Mouse (Mus musculus) kidney, embryonic 14.5 days (tissue): ENCODE results near the gene Vax2. TPM values are rescaled to one million over a fixed set of nuclear protein-coding genes. Genes with fewer than 3 reads are reported as not detected.

Experiments used
- ATAC-seq: fragments of 200-750 bp; cut with Nextera tagmentation; 2 replicates; pipeline ENCODE4 v1.8.0; 2017; ENCODE audit warnings: moderate number of reproducible peaks, mild to moderate bottlenecking, moderate TSS enrichment, moderate library complexity; ENCODE audit not compliant: low FRiP score, low TSS enrichment
- H3K27ac ChIP-seq: fragments of 300-500 bp; sonication (generic); 2 replicates; pipeline ENCODE4 v1.5.1; 2014; ENCODE audit warnings: low read depth, mild to moderate bottlenecking, low read length, moderate library complexity, mixed read lengths
- H3K27me3 ChIP-seq: fragments of 300-500 bp; sonication (generic); 2 replicates; pipeline ENCODE4 v1.6.1; 2014; ENCODE audit warnings: mild to moderate bottlenecking, low read length; ENCODE audit not compliant: control insufficient read depth, insufficient read depth
- H3K36me3 ChIP-seq: fragments of 300-500 bp; sonication (generic); 2 replicates; pipeline ENCODE4 v1.6.1; 2014; ENCODE audit warnings: low read length, mixed read lengths; ENCODE audit not compliant: control insufficient read depth, insufficient read depth
- H3K4me1 ChIP-seq: fragments of 300-500 bp; sonication (generic); 2 replicates; pipeline ENCODE4 v1.6.1; 2014; ENCODE audit warnings: low read length, mixed read lengths; ENCODE audit not compliant: control insufficient read depth, insufficient read depth
- H3K4me2 ChIP-seq: fragments of 300-500 bp; sonication (generic); replicated peaks from 2 replicates; pipeline ENCODE4 v1.6.1; 2014; ENCODE audit warnings: low read depth, mild to moderate bottlenecking, low read length
- H3K4me3 ChIP-seq: fragments of 300-500 bp; sonication (generic); 2 replicates; pipeline ENCODE4 v1.5.1; 2014; ENCODE audit warnings: mild to moderate bottlenecking, low read length
- H3K9ac ChIP-seq: fragments of 300-500 bp; sonication (generic); 2 replicates; pipeline ENCODE4 v1.6.1; 2014; ENCODE audit warnings: low read depth, mild to moderate bottlenecking, low read length, moderate library complexity
- H3K9me3 ChIP-seq: fragments of 300-500 bp; sonication (generic); 2 replicates; pipeline ENCODE4 v1.6.1; 2016; ENCODE audit warnings: low read length; ENCODE audit not compliant: control insufficient read depth
- WGBS: fragments of 180-500 bp; shearing (Covaris S2); extraction: QIAGEN DNeasy Blood & Tissue Kit; methylation state at CpG from one replicate; pipeline ENCODE4 v1.1.7; 2014; 5-methylcytosine and 5-hydroxymethylcytosine counted together
- polyA plus RNA-seq: library from polyadenylated mRNA; unstranded; fragments of >200 nt; fragmentation: Nextera tagmentation; extraction: Ambion mirVana; gene quantifications from 2 replicates; pipeline ENCODE4 v1.2.1, GENCODE M21; 2014

The Vax2 gene
- polyA plus RNA-seq, 1 experiment from 2014 or later = not detected

DNA sequence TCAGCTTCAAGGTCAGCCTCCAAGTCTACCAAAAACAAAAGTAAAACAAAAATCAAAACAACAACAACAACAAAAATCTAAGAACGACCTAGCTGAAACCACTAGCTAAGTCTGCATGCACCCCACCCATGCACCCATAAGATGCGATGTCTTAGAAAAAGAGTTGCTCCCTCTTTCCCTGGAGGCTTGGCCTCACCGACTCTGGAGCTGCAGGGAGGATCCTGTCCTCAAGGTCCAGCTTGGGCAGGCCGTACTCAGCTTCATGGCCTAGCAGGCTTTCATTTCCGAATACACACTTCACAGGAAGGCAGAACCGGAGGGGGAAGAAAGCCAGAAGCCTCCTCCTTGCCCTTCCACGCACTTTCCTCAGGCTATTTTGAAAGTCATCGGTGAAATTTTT is 6.0 kb downstream of the Vax2 start:
- H3K4me2 ChIP-seq = no peak overlapping the region
- peaks cover under 1% of the 10 kb centered on the region; the same call in 1 of the 2 replicates for H3K4me1 ChIP-seq
- H3K9me3 ChIP-seq = no peaks in the 10 kb centered on the region
- H3K27me3 ChIP-seq = peaks cover 98% of the 10 kb centered on the region
- no peak overlapping the region for H3K4me3 ChIP-seq
- no peak for ATAC-seq
- no peak overlapping the region for H3K27ac ChIP-seq
- WGBS = 2% methylated on average over 8 of the region's 8 CpGs
- H3K36me3 ChIP-seq = no peaks in the 10 kb centered on the region
- H3K9ac ChIP-seq = no peak overlapping the region

DNA sequence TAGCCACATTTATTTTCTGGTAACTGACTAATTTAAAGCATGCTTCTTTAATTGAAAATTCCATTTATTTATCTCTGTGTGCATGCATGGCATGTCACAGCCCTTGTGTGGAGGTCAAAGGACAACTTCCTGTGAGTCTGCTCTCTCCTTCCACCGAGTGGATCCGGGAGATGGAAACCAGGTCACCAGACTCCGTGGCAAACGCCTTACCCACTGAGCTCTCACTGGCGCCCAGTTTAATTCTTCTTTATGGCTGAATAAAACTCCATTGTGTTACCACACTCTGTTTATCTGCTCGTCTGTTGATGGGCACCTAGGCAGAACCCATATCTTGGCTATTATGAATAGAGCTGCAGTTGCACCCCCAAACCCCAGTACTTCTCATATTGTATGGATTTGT is 11.5 kb downstream of the Vax2 start:
- no peaks in the 10 kb centered on the region for H3K9me3 ChIP-seq

GRCm38 (mm10) chr6:83727178-83727577 is 16.1 kb downstream of the Vax2 start:
- Histone ChIP-seq H3K4me1 (no peaks in the 10 kb centered on the region), H3K4me2 (no peak overlapping the region), H3K9me3 (no peaks in the 10 kb centered on the region), H3K4me3 (no peak overlapping the region), H3K27me3 (peaks cover 34% of the 10 kb centered on the region), H3K27ac (no peak overlapping the region), H3K36me3 (no peaks in the 10 kb centered on the region), H3K9ac (no peak overlapping the region)
- 45% methylated on average over 4 of the region's 4 CpGs for WGBS
- ATAC-seq = no peak

More for the DNA sequence above, 11.5 kb downstream of the Vax2 start:
- Histone ChIP-seq H3K36me3 (no peaks in the 10 kb centered on the region), H3K27me3 (peaks cover 80% of the 10 kb centered on the region), H3K27ac (no peak overlapping the region), H3K4me2 (no peak overlapping the region), H3K4me3 (no peak overlapping the region), H3K9ac (no peak overlapping the region), H3K4me1 (no peaks in the 10 kb centered on the region)
- no peak for ATAC-seq
- 13% methylated on average over 6 of the region's 6 CpGs for whole genome bisulfite sequencing

GRCm38 (mm10) chr6:83728488-83728887 is 17.4 kb downstream of the Vax2 start:
- Histone ChIP-seq H3K4me3 (no peak overlapping the region), H3K9ac (no peak overlapping the region), H3K4me2 (no peak overlapping the region), H3K27me3 (peaks cover 24% of the 10 kb centered on the region), H3K27ac (no peak overlapping the region), H3K36me3 (no peaks in the 10 kb centered on the region), H3K4me1 (no peaks in the 10 kb centered on the region), H3K9me3 (no peaks in the 10 kb centered on the region)
- no peak for ATAC-seq
- WGBS = 73% methylated on average over 3 of the region's 3 CpGs

DNA sequence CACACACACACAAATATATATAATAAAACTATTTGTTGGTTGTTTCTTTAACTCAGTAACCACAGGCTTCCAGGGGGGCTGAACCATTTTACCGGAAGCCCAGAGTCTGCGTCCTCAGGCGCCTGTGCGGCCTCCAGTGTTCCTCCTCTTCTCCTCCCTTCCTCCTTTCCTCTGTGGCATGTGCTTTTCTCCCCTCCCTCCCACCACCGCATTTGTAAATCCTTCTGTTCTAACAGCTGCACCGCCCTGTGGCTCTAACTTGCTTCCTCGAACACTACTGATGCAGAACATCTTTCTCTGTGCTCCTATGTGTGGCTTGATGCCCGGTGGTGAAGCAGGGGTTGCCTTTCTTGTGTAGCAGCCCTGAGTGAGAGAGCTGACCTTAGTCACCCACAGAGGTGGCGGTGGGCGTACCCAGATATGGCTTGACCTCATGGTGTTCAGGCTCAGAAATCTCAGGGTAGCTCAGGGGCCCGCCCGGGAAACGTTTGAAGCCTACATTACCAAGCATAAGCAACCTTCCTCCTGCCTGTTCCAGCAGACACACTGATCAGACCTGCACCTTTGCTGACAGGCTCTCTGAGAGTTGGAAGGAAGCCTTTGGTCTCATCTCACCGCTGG is 18.4 kb downstream of the Vax2 start:
- no peaks in the 10 kb centered on the region for H3K36me3 ChIP-seq
- ATAC-seq = no peak
- peaks cover 14% of the 10 kb centered on the region for H3K27me3 ChIP-seq
- no peak overlapping the region for H3K9ac ChIP-seq
- no peak overlapping the region for H3K4me2 ChIP-seq
- H3K4me1 ChIP-seq = no peaks in the 10 kb centered on the region
- H3K27ac ChIP-seq = no peak overlapping the region
- H3K4me3 ChIP-seq = no peak overlapping the region
- H3K9me3 ChIP-seq = no peaks in the 10 kb centered on the region
- WGBS = 53% methylated on average over 14 of the region's 14 CpGs

- Histone ChIP-seq H3K36me3 (no peaks in the 10 kb centered on the region), H3K9me3 (no peaks in the 10 kb centered on the region), H3K4me3 (no peak overlapping the region), H3K9ac (no peak overlapping the region), H3K4me2 (no peak overlapping the region), H3K4me1 (no peaks in the 10 kb centered on the region), H3K27ac (no peak overlapping the region), H3K27me3 (peaks cover 5% of the 10 kb centered on the region; the same call in 1 of the 2 replicates)
- WGBS = 24% methylated on average over 5 of the region's 5 CpGs
- ATAC-seq = no peak
These were observed 20.1 kb downstream of the Vax2 start for GRCm38 (mm10) chr6:83731128-83731527.

DNA sequence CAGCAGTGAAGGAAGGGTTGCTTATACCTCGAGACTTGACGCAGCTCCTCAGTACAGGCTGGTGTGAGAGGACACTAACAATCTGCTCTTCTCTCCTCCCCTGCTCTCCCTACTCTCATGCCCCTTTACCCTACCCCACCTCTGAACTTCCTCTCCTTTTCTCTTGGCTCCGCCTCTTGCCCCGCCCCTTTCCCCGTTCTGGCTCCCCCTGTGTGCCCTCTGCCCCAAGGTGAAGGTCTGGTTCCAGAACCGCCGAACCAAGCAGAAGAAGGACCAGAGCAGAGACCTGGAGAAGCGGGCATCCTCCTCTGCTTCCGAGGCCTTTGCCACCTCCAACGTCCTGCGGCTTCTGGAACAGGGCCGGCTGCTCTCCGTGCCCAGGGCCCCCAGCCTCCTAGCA is 26.2 kb downstream of the Vax2 start:
- WGBS = 25% methylated on average over 13 of the region's 13 CpGs
- Histone ChIP-seq H3K27me3 (no peaks in the 10 kb centered on the region), H3K9me3 (no peaks in the 10 kb centered on the region), H3K4me3 (no peak overlapping the region), H3K9ac (no peak overlapping the region), H3K36me3 (no peaks in the 10 kb centered on the region), H3K4me1 (no peaks in the 10 kb centered on the region), H3K4me2 (no peak overlapping the region), H3K27ac (no peak overlapping the region)
- ATAC-seq = no peak

DNA sequence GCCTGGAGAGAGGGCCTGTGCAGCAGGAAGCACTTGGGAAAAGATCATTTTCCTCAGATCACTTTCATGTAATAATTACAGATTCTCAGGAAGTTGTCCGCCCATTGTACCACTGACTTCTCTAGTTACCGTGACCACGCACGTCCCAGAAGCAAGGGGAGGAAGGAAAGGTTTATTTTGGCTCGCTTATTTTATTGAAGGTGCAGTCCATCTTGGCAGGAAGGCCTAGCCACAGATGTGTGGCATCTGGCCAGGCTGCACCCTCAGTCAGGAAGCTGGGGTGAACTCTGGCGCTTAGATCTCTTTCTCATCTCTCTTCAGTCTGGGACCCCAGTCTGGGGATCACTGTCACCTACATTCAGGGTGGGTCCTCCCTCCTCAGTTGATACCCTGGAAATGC is 27.5 kb downstream of the Vax2 start:
- 34% methylated on average over 6 of the region's 6 CpGs for WGBS
- H3K4me3 ChIP-seq = no peak overlapping the region
- ATAC-seq = no peak
- H3K27ac ChIP-seq = no peak overlapping the region
- H3K9ac ChIP-seq = no peak overlapping the region
- H3K36me3 ChIP-seq = no peaks in the 10 kb centered on the region
- no peaks in the 10 kb centered on the region for H3K9me3 ChIP-seq
- no peaks in the 10 kb centered on the region; the same call in 1 of the 2 replicates for H3K27me3 ChIP-seq
- H3K4me2 ChIP-seq = no peak overlapping the region
- H3K4me1 ChIP-seq = no peaks in the 10 kb centered on the region

DNA sequence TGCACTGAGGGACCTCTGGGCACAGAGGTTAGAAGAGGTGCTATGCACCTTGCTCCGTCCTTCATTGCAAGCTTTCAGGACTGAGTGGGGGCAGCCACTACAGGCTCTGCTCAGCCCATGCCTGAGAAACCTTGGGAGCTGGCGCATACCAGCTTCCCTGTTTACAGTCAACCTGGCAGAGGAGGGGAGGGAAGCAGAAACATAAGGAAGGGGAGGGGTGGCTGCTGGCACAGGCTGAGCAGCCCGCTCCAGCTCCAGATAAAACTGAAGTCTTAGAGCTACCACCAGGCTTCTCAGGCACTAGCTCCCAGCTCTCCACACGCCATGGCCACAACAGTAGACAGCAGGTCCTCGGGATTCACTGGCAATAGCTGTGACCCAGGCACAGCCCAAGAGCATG is 31.7 kb downstream of the Vax2 start, which contains the start of gene Atp6v1b1:
TSS of gene Atp6v1b1 (plus strand) at position 230 of the 400 bp plus-strand sequence.
- Histone ChIP-seq H3K4me2 (no peak within 1 kb of the TSS), H3K36me3 (no peaks in the 10 kb centered on the region), H3K9me3 (no peaks in the 10 kb centered on the region), H3K27ac (no peak within 1 kb of the TSS), H3K27me3 (peaks cover 3% of the 10 kb centered on the region), H3K4me1 (no peaks in the 10 kb centered on the region), H3K4me3 (no peak within 1 kb of the TSS), H3K9ac (no peak within 1 kb of the TSS)
- 54% methylated on average over 5 of the region's 5 CpGs for whole genome bisulfite sequencing
- ATAC-seq = no peak
